Mouse (Mus musculus): ENCODE results near the gene Tanc2. TPM values are rescaled to one million over a fixed set of nuclear protein-coding genes. Genes with fewer than 3 reads are reported as not detected.

Gene Tanc2
- polyA plus RNA-seq, 1 experiment from 2014 or later, result 22.3 TPM

- no peak within 1 kb of the TSS for H3K27ac ChIP-seq (ENCODE audit: low read depth, low read length)
- no peaks in the 10 kb centered on the region for H3K36me3 ChIP-seq (ENCODE audit: control insufficient read depth, insufficient read depth, low read length)
- 77% methylated on average over 12 of the region's 12 CpGs for WGBS
- no peaks in the 10 kb centered on the region for H3K27me3 ChIP-seq (ENCODE audit: control insufficient read depth, insufficient read depth, low read length)
- no peak within 1 kb of the TSS for H3K4me2 ChIP-seq (replicated peaks; ENCODE audit: low read depth, low read length)
- H3K4me3 ChIP-seq (ENCODE audit: low read depth, low read length), result no peak within 1 kb of the TSS
- DNase-seq (ENCODE audit: low spot score) (no peak), ATAC-seq (ENCODE audit: low FRiP score) (no peak)
- no peaks in the 10 kb centered on the region for H3K9me3 ChIP-seq (ENCODE audit: control insufficient read depth, low read length)
- H3K9ac ChIP-seq (ENCODE audit: low read depth, low read length), result no peak within 1 kb of the TSS
- no peaks in the 10 kb centered on the region for H3K4me1 ChIP-seq (replicated peaks; ENCODE audit: control insufficient read depth, insufficient read depth, low read length)
Observed at GRCm38 (mm10) chr11:105952911-105953386, 363.2 kb downstream of the Tanc2 start, which contains the start of gene Cyb561. Gene Cyb561, minus strand, starts transcription at chr11:105953336.

DNA sequence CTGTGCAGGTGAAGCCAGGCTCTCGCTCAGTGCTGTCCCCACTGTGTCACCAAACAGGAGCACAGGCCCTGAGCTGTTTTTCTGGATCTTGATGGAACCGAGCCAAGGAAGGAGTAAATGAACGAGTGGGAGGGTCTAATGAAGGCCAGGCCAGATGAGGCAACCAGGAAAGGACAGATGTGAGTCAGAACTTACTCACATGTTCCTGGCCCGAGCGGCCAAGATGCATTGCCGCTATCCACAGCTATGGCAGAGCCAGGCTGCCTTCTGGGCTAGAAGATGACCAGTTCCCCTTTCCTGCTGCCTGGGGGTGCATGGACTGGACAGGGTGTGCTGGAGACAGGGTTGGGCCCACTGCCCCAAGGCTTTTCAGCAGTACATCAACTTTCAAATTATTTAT is 363.6 kb downstream of the Tanc2 start:
- DNase-seq (ENCODE audit: low spot score) (no peak), ATAC-seq (ENCODE audit: low FRiP score) (no peak)
- Histone ChIP-seq H3K27ac (ENCODE audit: low read depth, low read length) (no peak overlapping the region), H3K27me3 (ENCODE audit: control insufficient read depth, insufficient read depth, low read length) (no peaks in the 10 kb centered on the region), H3K4me3 (ENCODE audit: low read depth, low read length) (no peak overlapping the region), H3K4me1 (replicated peaks; ENCODE audit: control insufficient read depth, insufficient read depth, low read length) (no peaks in the 10 kb centered on the region), H3K36me3 (ENCODE audit: control insufficient read depth, insufficient read depth, low read length) (no peaks in the 10 kb centered on the region), H3K4me2 (replicated peaks; ENCODE audit: low read depth, low read length) (no peak overlapping the region), H3K9me3 (ENCODE audit: control insufficient read depth, low read length) (no peaks in the 10 kb centered on the region), H3K9ac (ENCODE audit: low read depth, low read length) (no peak overlapping the region)
- WGBS, result 85% methylated on average over 6 of the region's 6 CpGs

DNA sequence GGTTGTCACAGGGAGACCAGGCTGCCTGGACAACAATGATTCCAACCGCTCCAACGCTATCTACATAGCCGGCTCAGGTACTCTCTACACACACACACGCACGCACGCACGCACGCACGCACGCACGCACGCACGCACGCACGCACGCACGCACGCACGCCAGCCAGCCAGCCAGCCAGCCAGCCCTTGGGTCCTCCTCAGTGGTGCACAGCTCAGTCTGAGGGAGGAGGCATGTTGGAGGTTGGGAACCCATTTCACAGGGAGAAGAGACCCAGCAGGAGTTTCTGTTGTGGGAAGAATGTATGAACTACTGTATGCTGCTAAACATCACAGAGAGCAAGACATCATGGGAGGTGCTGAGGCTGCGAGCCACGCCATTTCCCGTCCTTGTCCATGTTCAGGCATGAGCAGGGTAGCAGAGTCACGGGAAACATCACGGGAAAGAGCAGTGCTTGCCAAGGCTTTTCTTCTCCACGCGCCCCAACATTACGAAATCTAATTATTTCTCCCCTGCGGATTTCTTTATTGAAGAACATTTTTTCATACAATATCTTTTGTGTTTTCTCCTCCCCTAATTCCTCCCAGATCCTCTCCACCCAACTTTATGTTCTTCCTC is 366.1 kb downstream of the Tanc2 start:
- WGBS, result 90% methylated on average over 28 of the region's 28 CpGs
- Histone ChIP-seq H3K9ac (ENCODE audit: low read depth, low read length) (no peak overlapping the region), H3K4me2 (replicated peaks; ENCODE audit: low read depth, low read length) (no peak overlapping the region), H3K4me1 (replicated peaks; ENCODE audit: control insufficient read depth, insufficient read depth, low read length) (no peaks in the 10 kb centered on the region), H3K27me3 (ENCODE audit: control insufficient read depth, insufficient read depth, low read length) (no peaks in the 10 kb centered on the region), H3K4me3 (ENCODE audit: low read depth, low read length) (no peak overlapping the region), H3K36me3 (ENCODE audit: control insufficient read depth, insufficient read depth, low read length) (no peaks in the 10 kb centered on the region), H3K9me3 (ENCODE audit: control insufficient read depth, low read length) (no peaks in the 10 kb centered on the region), H3K27ac (ENCODE audit: low read depth, low read length) (no peak overlapping the region)
- ATAC-seq (ENCODE audit: low FRiP score) (no peak), DNase-seq (ENCODE audit: low spot score) (no peak)

DNA sequence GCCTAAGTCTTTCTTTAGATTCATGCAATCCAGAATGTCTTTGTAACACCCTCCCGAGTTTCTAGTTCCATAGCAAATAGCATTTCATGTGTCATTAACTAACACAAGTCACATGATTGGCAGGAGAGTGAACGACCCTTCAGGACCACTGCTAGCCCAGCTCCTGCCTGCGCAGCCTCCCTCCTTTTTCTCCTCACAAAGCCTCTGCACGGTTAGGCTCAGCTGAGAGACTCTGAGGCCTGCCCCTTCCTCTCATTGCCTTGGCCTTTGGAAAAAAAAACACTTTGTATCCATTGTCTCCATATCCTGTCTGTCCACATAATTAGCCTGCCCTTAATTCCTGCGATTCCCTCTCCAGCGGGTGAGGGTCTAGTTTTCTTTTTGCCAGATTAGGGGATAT is 367.7 kb downstream of the Tanc2 start:
- Histone ChIP-seq H3K4me1 (replicated peaks; ENCODE audit: control insufficient read depth, insufficient read depth, low read length) (no peaks in the 10 kb centered on the region), H3K27me3 (ENCODE audit: control insufficient read depth, insufficient read depth, low read length) (no peaks in the 10 kb centered on the region), H3K4me2 (replicated peaks; ENCODE audit: low read depth, low read length) (no peak overlapping the region), H3K27ac (ENCODE audit: low read depth, low read length) (no peak overlapping the region), H3K36me3 (ENCODE audit: control insufficient read depth, insufficient read depth, low read length) (no peaks in the 10 kb centered on the region), H3K4me3 (ENCODE audit: low read depth, low read length) (no peak overlapping the region), H3K9me3 (ENCODE audit: control insufficient read depth, low read length) (no peaks in the 10 kb centered on the region), H3K9ac (ENCODE audit: low read depth, low read length) (no peak overlapping the region)
- no peak for ATAC-seq (ENCODE audit: low FRiP score)
- no peak for DNase-seq (ENCODE audit: low spot score)
- WGBS, result 53% methylated on average over 6 of the region's 6 CpGs

GRCm38 (mm10) chr11:105958566-105958965 is 368.8 kb downstream of the Tanc2 start:
- H3K9me3 ChIP-seq (ENCODE audit: control insufficient read depth, low read length), result no peaks in the 10 kb centered on the region
- no peak overlapping the region for H3K4me2 ChIP-seq (replicated peaks; ENCODE audit: low read depth, low read length)
- ATAC-seq (ENCODE audit: low FRiP score) (no peak), DNase-seq (ENCODE audit: low spot score) (no peak)
- H3K9ac ChIP-seq (ENCODE audit: low read depth, low read length), result no peak overlapping the region
- no peaks in the 10 kb centered on the region for H3K36me3 ChIP-seq (ENCODE audit: control insufficient read depth, insufficient read depth, low read length)
- no peak overlapping the region for H3K27ac ChIP-seq (ENCODE audit: low read depth, low read length)
- no peak overlapping the region for H3K4me3 ChIP-seq (ENCODE audit: low read depth, low read length)
- WGBS, result 70% methylated on average over 1 of the region's 1 CpGs
- no peaks in the 10 kb centered on the region for H3K4me1 ChIP-seq (replicated peaks; ENCODE audit: control insufficient read depth, insufficient read depth, low read length)
- H3K27me3 ChIP-seq (ENCODE audit: control insufficient read depth, insufficient read depth, low read length), result no peaks in the 10 kb centered on the region

GRCm38 (mm10) chr11:105959355-105959754 is 369.6 kb downstream of the Tanc2 start:
- no peak overlapping the region for H3K9ac ChIP-seq (ENCODE audit: low read depth, low read length)
- no peaks in the 10 kb centered on the region for H3K9me3 ChIP-seq (ENCODE audit: control insufficient read depth, low read length)
- no peaks in the 10 kb centered on the region for H3K27me3 ChIP-seq (ENCODE audit: control insufficient read depth, insufficient read depth, low read length)
- H3K36me3 ChIP-seq (ENCODE audit: control insufficient read depth, insufficient read depth, low read length), result no peaks in the 10 kb centered on the region
- H3K4me1 ChIP-seq (replicated peaks; ENCODE audit: control insufficient read depth, insufficient read depth, low read length), result no peaks in the 10 kb centered on the region
- WGBS, result 55% methylated on average over 17 of the region's 17 CpGs
- H3K27ac ChIP-seq (ENCODE audit: low read depth, low read length), result no peak overlapping the region
- ATAC-seq (ENCODE audit: low FRiP score) (no peak), DNase-seq (ENCODE audit: low spot score) (no peak)
- H3K4me3 ChIP-seq (ENCODE audit: low read depth, low read length), result no peak overlapping the region
- H3K4me2 ChIP-seq (replicated peaks; ENCODE audit: low read depth, low read length), result no peak overlapping the region

GRCm38 (mm10) chr11:105964691-105965090 is 374.9 kb downstream of the Tanc2 start:
- WGBS, result 65% methylated on average over 5 of the region's 5 CpGs
- Histone ChIP-seq H3K9ac (ENCODE audit: low read depth, low read length) (no peak overlapping the region), H3K27ac (ENCODE audit: low read depth, low read length) (no peak overlapping the region), H3K4me1 (replicated peaks; ENCODE audit: control insufficient read depth, insufficient read depth, low read length) (peaks cover 6% of the 10 kb centered on the region), H3K27me3 (ENCODE audit: control insufficient read depth, insufficient read depth, low read length) (peaks cover 25% of the 10 kb centered on the region), H3K9me3 (ENCODE audit: control insufficient read depth, low read length) (no peaks in the 10 kb centered on the region), H3K4me2 (replicated peaks; ENCODE audit: low read depth, low read length) (no peak overlapping the region), H3K36me3 (ENCODE audit: control insufficient read depth, insufficient read depth, low read length) (no peaks in the 10 kb centered on the region), H3K4me3 (ENCODE audit: low read depth, low read length) (no peak overlapping the region)
- peak; percentile 25 for DNase-seq (ENCODE audit: low spot score)
- ATAC-seq (ENCODE audit: low FRiP score), result no peak

DNA sequence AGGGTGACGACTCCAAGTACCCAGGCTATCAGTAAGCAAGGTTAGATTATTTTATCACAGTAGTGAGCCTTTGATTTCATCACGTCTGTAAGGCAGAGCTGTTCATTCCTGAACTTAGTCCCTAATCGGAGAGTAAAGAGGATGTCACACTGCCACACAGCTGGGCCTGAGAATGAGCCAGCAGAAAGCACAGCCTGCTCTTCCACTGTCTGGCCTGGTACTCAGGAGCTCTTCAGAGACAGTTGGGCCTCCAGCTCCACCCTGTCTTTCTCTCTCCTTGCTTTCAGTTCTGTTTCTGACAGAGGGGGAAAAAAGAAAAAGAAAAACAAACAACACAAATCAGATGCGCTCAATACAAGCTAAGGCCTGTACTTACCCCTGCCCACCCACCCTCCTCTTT is 376.5 kb downstream of the Tanc2 start:
- Histone ChIP-seq H3K27me3 (ENCODE audit: control insufficient read depth, insufficient read depth, low read length) (peaks cover 25% of the 10 kb centered on the region), H3K4me3 (ENCODE audit: low read depth, low read length) (no peak overlapping the region), H3K36me3 (ENCODE audit: control insufficient read depth, insufficient read depth, low read length) (no peaks in the 10 kb centered on the region), H3K27ac (ENCODE audit: low read depth, low read length) (no peak overlapping the region), H3K4me1 (replicated peaks; ENCODE audit: control insufficient read depth, insufficient read depth, low read length) (peaks cover 6% of the 10 kb centered on the region), H3K9ac (ENCODE audit: low read depth, low read length) (no peak overlapping the region), H3K4me2 (replicated peaks; ENCODE audit: low read depth, low read length) (no peak overlapping the region), H3K9me3 (ENCODE audit: control insufficient read depth, low read length) (no peaks in the 10 kb centered on the region)
- 74% methylated on average over 4 of the region's 4 CpGs for WGBS
- ATAC-seq (ENCODE audit: low FRiP score), result no peak
- no peak for DNase-seq (ENCODE audit: low spot score)

DNA sequence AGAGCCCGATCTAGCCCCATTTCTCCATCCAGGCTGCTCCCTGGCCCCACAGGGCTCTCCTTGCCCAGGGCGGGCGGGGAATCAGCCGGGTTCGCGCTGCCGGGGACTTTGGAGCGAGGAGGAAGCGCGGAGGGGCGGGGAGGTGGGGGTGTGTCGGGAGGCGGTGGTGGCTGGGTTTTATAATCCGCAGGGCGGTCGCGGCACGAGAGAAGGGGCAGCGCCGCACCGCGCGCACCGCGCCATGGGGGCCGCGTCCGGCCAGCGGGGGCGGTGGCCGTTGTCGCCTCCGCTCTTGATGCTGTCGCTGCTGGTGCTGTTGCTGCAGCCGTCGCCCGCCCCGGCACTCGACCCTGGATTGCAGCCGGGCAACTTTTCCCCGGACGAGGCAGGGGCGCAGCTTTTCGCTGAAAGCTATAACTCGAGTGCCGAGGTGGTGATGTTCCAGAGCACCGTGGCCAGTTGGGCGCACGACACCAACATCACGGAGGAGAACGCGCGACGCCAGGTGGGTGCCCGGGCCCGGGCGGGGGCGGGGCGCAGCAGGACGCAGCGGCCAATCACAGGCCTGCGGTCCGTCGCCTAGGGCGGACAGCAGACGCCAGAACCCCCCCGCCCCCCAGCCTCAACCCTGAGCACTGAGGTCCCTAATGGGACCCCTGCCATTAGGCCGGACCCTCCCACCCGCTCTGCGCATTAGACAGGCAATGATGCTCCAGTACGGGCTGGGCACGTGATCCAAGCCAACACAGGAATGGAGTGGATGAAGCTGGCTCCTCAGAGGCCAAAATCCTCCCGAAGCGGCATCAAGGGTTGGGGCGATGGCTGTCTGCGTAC is 378.2 kb downstream of the Tanc2 start, which contains the start of gene Ace:
Ace (plus strand) TSS at position 205 of the 834 bp plus-strand sequence.
- Histone ChIP-seq H3K4me1 (replicated peaks; ENCODE audit: control insufficient read depth, insufficient read depth, low read length) (peaks cover 6% of the 10 kb centered on the region), H3K27ac (ENCODE audit: low read depth, low read length) (no peak within 1 kb of the TSS), H3K4me3 (ENCODE audit: low read depth, low read length) (peak within 1 kb of the TSS; percentile 54), H3K9ac (ENCODE audit: low read depth, low read length) (peak within 1 kb of the TSS; percentile 55), H3K9me3 (ENCODE audit: control insufficient read depth, low read length) (no peaks in the 10 kb centered on the region), H3K4me2 (replicated peaks; ENCODE audit: low read depth, low read length) (peak within 1 kb of the TSS; percentile 99), H3K27me3 (ENCODE audit: control insufficient read depth, insufficient read depth, low read length) (peaks cover 25% of the 10 kb centered on the region), H3K36me3 (ENCODE audit: control insufficient read depth, insufficient read depth, low read length) (no peaks in the 10 kb centered on the region)
- ATAC-seq (ENCODE audit: low FRiP score), result peak; percentile 81
- peak; percentile 59 for DNase-seq (ENCODE audit: low spot score)
- under 1% methylated on average over 60 of the region's 76 CpGs for WGBS

All from hindbrain, embryonic 11.5 days (tissue).